Mouse (Mus musculus) CH12.LX (cell line): ENCODE measurements around the gene Hoxc4.

Source experiments
- CTCF ChIP-seq, 2 experiments: IDR thresholded peaks in 1 of 2; conservative IDR thresholded peaks in 1 of 2; 2 replicates each; pipeline ENCODE4 v1.5.1; 2011 to 2012; ENCODE audit warnings: low read depth in 2 of 2, low read length in 2 of 2, improper control_type of control experiment in 1 of 2, inconsistent platforms in 1 of 2, mild to moderate bottlenecking in 1 of 2, moderate library complexity in 1 of 2
- E2F4 ChIP-seq: IDR thresholded peaks from 2 replicates; pipeline ENCODE4 v1.6.1; 2011; ENCODE audit warnings: low read depth, low read length, improper control_type of control experiment; ENCODE audit not compliant: insufficient replicate concordance
- EP300 ChIP-seq: IDR thresholded peaks from 2 replicates; pipeline ENCODE4 v1.6.1; 2011; ENCODE audit warnings: low read length, improper control_type of control experiment
- ETS1 ChIP-seq: conservative IDR thresholded peaks from 2 replicates; pipeline ENCODE4 v1.6.1; 2012; ENCODE audit warnings: low read depth, mild to moderate bottlenecking, inconsistent platforms, low read length, improper control_type of control experiment, moderate library complexity
- KAT2A ChIP-seq: IDR thresholded peaks from 2 replicates; pipeline ENCODE4 v1.6.1; 2012; ENCODE audit warnings: low read length, improper control_type of control experiment, inconsistent platforms; ENCODE audit not compliant: insufficient replicate concordance
- MEF2A ChIP-seq: IDR thresholded peaks from 2 replicates; pipeline ENCODE4 v1.6.1; 2014; ENCODE audit warnings: low read depth, mild to moderate bottlenecking, inconsistent platforms, low read length, improper control_type of control experiment, borderline replicate concordance
- POLR2A ChIP-seq: IDR thresholded peaks from 2 replicates; pipeline ENCODE4 v1.6.1; 2011; ENCODE audit warnings: low read depth, mild to moderate bottlenecking, improper control_type of control experiment, low read length
- RAD21 ChIP-seq: IDR thresholded peaks from 2 replicates; pipeline ENCODE4 v1.6.1; 2011; ENCODE audit warnings: low read depth, mild to moderate bottlenecking, low read length, improper control_type of control experiment, moderate library complexity
- SIN3A ChIP-seq: IDR thresholded peaks from 2 replicates; pipeline ENCODE4 v1.6.1; 2012; ENCODE audit warnings: low read length, improper control_type of control experiment, inconsistent platforms
- UBTF ChIP-seq: IDR thresholded peaks from 2 replicates; pipeline ENCODE4 v1.6.1; 2012; ENCODE audit warnings: low read depth, mild to moderate bottlenecking, inconsistent platforms, low read length, improper control_type of control experiment, moderate library complexity
- USF1 ChIP-seq: IDR thresholded peaks from 2 replicates; pipeline ENCODE4 v1.6.1; 2014; ENCODE audit warnings: low read depth, mild to moderate bottlenecking, inconsistent platforms, low read length, improper control_type of control experiment
- ZNF384 ChIP-seq: IDR thresholded peaks from 2 replicates; pipeline ENCODE4 v1.6.1; 2012; ENCODE audit warnings: low read depth, low read length, improper control_type of control experiment, inconsistent platforms

DNA sequence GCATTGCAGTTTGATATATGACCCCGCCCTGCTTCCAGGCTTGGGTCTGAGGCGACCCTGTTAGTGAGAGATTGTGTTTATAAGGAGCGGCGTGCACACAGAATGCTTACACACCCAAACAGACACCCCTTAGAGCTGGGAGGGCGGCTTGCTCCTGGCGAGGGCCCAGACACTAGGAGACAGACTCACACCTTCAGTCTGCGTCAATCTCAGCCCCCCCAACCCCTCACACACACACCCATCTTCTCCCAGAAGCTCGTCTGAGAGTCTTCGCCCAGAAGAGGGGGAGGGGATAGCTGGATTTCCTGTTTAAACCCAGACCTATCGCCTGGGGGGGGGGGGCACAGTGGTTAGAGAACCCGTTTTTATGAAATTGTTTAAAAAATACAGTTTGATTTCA is 18.8 kb upstream of the Hoxc4 start:
- TF ChIP-seq EP300, result no peak
- no peak for TF ChIP-seq CTCF (conservative IDR thresholded peaks at IDR 0.05 in 1 of 2, IDR thresholded peaks at IDR 0.05 in 1 of 2; ENCODE audit: low read depth in 2 of 2, low read length in 2 of 2)
- TF ChIP-seq MEF2A, result no peak
- TF ChIP-seq USF1, result no peak
- no peak for TF ChIP-seq POLR2A
- no peak for TF ChIP-seq KAT2A
- no peak for TF ChIP-seq SIN3A
- no peak for TF ChIP-seq UBTF
- no peak for TF ChIP-seq ETS1
- TF ChIP-seq RAD21, result no peak
- TF ChIP-seq E2F4, result no peak
- no peak for TF ChIP-seq ZNF384
